Mouse (Mus musculus): ENCODE measurements around the gene Gm4340.
"Not testable (repeated sequence)": the region's sequence is repeated elsewhere in the genome, so short reads cannot be mapped to it uniquely, and the experiment has no call there.

Gene Gm4340

GRCm38 (mm10) chr10:104193742-104194141 is at the start of gene Gm4340:
Gm4340 (plus strand) TSS chr10:104194042.
- not testable (repeated sequence) for ATAC-seq (ENCODE audit: insufficient number of reproducible peaks, low FRiP score, low TSS enrichment)

- ATAC-seq (ENCODE audit: insufficient number of reproducible peaks, low FRiP score, low TSS enrichment), result not testable (repeated sequence)
Observed at GRCm38 (mm10) chr10:104151197-104151596, 42.6 kb upstream of the Gm4340 start, which contains the start of gene Gm6763. Gm6763 (plus strand) TSS chr10:104151497.

GRCm38 (mm10) chr10:104159706-104160105 is 34.1 kb upstream of the Gm4340 start, which contains the start of gene Gm8764:
Gm8764 (plus strand) TSS chr10:104160006.
- ATAC-seq (ENCODE audit: insufficient number of reproducible peaks, low FRiP score, low TSS enrichment), result not testable (repeated sequence)

DNA sequence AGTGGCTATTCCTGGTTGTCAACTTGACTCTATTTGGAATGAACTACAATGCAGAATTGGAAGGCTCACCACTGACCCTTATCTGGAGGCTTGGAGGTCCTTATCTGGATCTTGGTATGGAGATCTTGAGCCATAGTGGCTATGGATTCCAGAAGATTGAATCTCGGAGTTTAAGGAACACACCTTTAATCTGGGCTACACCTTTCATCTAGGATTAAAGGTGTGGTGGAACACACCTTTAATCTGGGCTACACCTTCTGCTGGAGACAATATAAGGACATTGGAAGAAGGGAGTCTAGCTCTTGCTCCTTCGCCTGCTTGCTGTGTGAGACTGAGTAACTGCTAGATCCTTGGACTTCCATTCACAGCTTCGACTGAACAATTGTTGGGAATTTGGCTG is 25.6 kb upstream of the Gm4340 start, which contains the start of gene Gm21304:
Gene Gm21304 (plus strand): TSS at position 301 of the 400 bp plus-strand sequence.
- ATAC-seq (ENCODE audit: insufficient number of reproducible peaks, low FRiP score, low TSS enrichment), result not testable (repeated sequence)

DNA sequence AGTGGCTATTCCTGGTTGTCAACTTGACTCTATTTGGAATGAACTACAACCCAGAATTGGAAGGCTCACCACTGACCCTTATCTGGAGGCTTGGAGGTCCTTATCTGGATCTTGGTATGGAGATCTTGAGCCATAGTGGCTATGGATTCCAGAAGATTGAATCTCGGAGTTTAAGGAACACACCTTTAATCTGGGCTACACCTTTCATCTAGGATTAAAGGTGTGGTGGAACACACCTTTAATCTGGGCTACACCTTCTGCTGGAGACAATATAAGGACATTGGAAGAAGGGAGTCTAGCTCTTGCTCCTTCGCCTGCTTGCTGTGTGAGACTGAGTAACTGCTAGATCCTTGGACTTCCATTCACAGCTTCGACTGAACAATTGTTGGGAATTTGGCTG is 17.1 kb upstream of the Gm4340 start, which contains the start of gene Gm21312:
Gene Gm21312 (plus strand): TSS at position 301 of the 400 bp plus-strand sequence.
- not testable (repeated sequence) for ATAC-seq (ENCODE audit: insufficient number of reproducible peaks, low FRiP score, low TSS enrichment)

- not testable (repeated sequence) for ATAC-seq (ENCODE audit: insufficient number of reproducible peaks, low FRiP score, low TSS enrichment)
Observed at GRCm38 (mm10) chr10:104185233-104185632, 8.6 kb upstream of the Gm4340 start, which contains the start of gene Gm20765. Gm20765 (plus strand) TSS chr10:104185533.

- no peak for ATAC-seq (ENCODE audit: insufficient number of reproducible peaks, low FRiP score, low TSS enrichment)
Observed at GRCm38 (mm10) chr10:104209655-104210054, 15.8 kb downstream of the Gm4340 start.

DNA sequence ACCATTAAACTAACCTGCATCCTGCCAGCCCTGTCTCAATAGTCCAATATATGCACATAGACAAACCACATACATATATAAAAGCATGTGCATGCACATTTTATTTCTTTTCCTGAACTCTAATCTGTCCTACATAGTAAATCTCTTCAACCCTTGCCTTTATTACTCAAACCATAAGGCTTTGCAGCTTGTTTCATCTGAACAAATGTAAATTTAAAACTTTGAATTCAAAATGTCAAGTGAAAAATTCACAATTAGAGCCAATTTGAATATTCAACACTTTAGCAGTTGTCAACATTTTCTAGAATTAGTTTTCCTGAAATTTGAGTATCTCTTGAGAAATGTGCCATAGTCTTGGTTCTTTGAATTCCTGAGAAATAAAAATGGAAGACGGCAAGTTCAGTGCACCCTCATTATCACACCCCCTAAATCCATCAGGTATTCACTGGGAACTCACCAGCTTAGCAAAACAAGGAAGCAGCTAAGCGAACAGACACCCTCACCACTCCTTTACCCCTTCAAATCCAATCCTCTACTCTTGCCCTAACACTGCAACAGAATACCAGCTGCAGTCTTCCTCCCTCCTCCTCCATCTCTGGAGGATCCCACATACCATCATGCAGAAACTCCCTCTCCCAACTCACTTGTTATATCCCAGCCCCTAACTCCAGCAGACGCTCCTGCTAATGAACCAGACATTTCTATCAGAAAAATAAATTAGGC is 16.6 kb downstream of the Gm4340 start:
- no peak for ATAC-seq (ENCODE audit: insufficient number of reproducible peaks, low FRiP score, low TSS enrichment)

DNA sequence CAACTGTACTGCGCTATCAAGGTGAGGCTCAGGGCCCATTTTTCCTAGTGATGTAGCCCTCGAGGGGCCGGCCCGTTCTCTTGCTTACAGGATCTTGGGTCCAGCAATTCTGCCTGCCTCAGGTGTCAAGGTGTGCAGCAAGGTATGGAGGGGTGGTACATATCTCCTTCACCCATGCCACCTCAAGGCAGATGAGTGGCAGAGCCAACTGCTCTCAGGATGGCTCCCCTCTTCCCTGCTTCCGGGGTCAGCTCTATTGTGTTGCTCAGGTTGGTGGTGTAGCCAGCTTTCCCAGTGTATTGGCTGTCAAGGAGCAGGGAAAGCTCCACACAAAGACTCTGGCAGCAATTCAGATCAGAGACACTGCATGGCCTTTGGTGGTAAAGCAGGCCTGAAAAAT is 20.7 kb downstream of the Gm4340 start:
- ATAC-seq (ENCODE audit: insufficient number of reproducible peaks, low FRiP score, low TSS enrichment), result no peak

DNA sequence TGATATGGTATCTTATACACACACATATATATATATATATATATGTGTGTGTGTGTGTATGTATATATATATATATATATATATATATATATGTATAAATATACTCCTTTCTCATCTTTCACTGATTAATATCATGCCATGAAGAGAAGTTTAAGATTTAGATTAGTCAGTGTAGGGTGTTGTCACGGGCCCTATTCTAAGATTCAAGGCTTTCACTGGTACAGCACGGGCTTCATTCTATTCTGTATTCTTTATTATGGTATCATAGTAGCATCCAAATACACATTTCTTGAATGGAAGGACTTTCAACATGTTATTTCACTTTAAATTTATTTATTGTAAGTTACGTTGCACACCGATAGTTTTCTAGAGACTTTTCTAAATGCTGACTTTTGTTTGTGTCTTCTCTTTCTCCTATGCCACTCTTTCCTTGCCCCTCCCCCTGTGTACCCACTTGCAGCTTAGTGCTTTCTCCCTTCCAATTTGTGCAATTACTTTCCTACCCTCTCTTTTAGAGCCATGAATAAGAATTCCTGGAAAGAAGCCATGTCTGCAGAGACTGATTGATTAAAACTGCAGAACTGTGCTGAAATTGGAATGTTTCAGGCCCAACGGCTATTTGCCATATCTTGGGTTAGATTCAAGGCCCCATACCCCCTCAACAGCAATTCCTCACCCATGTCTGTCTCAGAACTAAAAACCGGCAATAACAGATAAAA is 26.6 kb downstream of the Gm4340 start:
- no peak for ATAC-seq (ENCODE audit: insufficient number of reproducible peaks, low FRiP score, low TSS enrichment)

Data from cerebellum, adult (tissue).